Mouse (Mus musculus): ENCODE measurements at regions not wholly inside any gene's neighbourhood (a gene's known extent, or its start where the extent isn't known, plus 50 kb on each side); places are given as distances from the start of the nearest gene placed in this dataset.

DNA sequence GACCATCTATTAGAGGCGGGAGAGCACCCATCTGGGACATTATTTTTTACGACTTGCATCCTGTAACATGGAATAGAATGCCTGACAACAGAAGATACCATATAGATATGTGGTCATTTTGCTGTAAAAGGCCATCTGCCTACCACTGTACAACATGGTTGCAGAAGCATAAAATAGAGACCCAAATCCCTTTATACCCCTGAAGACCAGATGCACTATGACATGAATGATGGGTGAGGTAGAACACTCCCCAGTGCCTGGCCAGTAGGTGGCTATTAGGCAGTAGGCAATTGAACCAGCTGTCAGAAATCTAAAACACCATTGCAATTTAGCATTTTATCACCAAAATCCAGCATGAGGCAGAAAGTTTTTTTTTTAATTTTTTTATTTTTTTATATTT, 289.6 kb downstream of the Lmo7 start:
- DNase-seq (no peak), ATAC-seq (no peak)
- Histone ChIP-seq H3K4me3 (ENCODE audit: low read depth, low read length) (no peak overlapping the region), H3K27ac (ENCODE audit: low read depth) (no peak overlapping the region), H3K27me3 (ENCODE audit: insufficient read depth, low read length) (no peaks in the 10 kb centered on the region), H3K9me3 (ENCODE audit: low read length) (no peaks in the 10 kb centered on the region), H3K36me3 (replicated peaks; ENCODE audit: insufficient read depth, low read length) (no peaks in the 10 kb centered on the region), H3K9ac (replicated peaks) (no peak overlapping the region), H3K4me1 (ENCODE audit: insufficient read depth) (no peaks in the 10 kb centered on the region), H3K4me2 (ENCODE audit: low read depth, low read length) (no peak overlapping the region)
- no peak for TF ChIP-seq EP300 (IDR thresholded peaks at IDR 0.05; ENCODE audit: low read depth)
- 76% methylated on average over 2 of the region's 2 CpGs for WGBS (ENCODE audit: insufficient replicate concordance)

DNA sequence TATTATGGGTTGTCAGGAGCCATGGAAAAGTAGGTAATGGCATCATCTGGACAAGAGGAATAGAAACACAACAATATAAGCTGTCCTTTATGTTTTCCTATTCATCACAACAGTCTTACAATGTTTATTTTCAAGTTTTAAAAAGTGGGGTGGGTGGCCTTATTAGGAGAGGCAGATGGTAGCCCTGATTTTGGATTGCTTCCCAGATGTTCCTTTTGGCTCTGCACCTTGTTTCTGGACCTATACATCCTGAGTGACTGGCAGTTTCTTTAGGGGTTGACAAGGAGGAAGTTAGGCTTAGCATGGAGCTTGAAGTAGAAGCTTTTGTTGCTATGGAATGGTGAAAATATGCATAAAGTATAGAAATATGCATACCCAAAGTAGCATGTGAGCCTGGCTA, 286.8 kb downstream of the Lmo7 start:
- ATAC-seq (no peak), DNase-seq (no peak)
- TF ChIP-seq EP300 (IDR thresholded peaks at IDR 0.05; ENCODE audit: low read depth) (no peak), CTCF (IDR thresholded peaks at IDR 0.05; ENCODE audit: low read depth) (no peak)
- Histone ChIP-seq H3K9ac (replicated peaks) (no peak overlapping the region), H3K36me3 (replicated peaks; ENCODE audit: insufficient read depth, low read length) (no peaks in the 10 kb centered on the region), H3K27me3 (ENCODE audit: insufficient read depth, low read length) (no peaks in the 10 kb centered on the region), H3K4me2 (ENCODE audit: low read depth, low read length) (no peak overlapping the region), H3K9me3 (ENCODE audit: low read length) (no peaks in the 10 kb centered on the region), H3K27ac (ENCODE audit: low read depth) (no peak overlapping the region), H3K4me3 (ENCODE audit: low read depth, low read length) (no peak overlapping the region), H3K4me1 (ENCODE audit: insufficient read depth) (no peaks in the 10 kb centered on the region)

DNA sequence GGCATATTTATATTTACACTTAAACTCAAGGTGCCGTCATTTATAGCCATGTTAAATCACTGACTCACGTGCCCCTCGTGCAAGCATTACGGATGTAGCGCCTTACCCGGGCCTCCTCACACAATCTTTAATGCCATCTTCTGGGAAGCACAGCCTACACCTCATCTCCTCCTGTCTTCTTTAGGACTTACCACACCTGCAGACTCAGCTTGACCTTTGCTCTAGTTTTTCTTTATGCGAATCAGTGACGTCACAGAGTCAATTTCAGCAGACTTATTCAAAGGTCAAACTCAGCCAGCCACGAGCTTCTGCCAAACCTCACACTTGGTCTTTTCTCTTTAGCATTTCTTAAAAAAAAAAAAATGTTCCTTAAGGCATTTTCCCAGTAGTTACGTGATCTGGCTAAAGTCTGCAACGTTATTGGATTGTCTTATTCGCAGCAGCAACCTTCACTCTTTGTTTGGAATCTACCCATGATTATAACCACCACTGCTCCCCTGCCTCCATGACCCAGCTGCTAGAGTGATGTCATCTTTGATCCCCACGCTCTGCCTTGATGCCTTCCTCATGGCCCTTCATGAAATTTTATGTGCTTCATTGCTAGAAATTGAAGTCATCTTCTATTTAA, 285.3 kb downstream of the Lmo7 start:
- Histone ChIP-seq H3K4me3 (ENCODE audit: low read depth, low read length) (no peak overlapping the region), H3K36me3 (replicated peaks; ENCODE audit: insufficient read depth, low read length) (no peaks in the 10 kb centered on the region), H3K27ac (ENCODE audit: low read depth) (no peak overlapping the region), H3K27me3 (ENCODE audit: insufficient read depth, low read length) (no peaks in the 10 kb centered on the region), H3K9ac (replicated peaks) (no peak overlapping the region), H3K4me2 (ENCODE audit: low read depth, low read length) (no peak overlapping the region; the same call in 1 of the 2 replicates), H3K9me3 (ENCODE audit: low read length) (no peaks in the 10 kb centered on the region), H3K4me1 (ENCODE audit: insufficient read depth) (no peaks in the 10 kb centered on the region)
- TF ChIP-seq CTCF (IDR thresholded peaks at IDR 0.05; ENCODE audit: low read depth) (no peak), EP300 (IDR thresholded peaks at IDR 0.05; ENCODE audit: low read depth) (no peak)
- no peak for DNase-seq
- peak; percentile 57; the same call in 1 of the 2 replicates for ATAC-seq
- WGBS (ENCODE audit: insufficient replicate concordance), result 75% methylated on average over 13 of the region's 13 CpGs

DNA sequence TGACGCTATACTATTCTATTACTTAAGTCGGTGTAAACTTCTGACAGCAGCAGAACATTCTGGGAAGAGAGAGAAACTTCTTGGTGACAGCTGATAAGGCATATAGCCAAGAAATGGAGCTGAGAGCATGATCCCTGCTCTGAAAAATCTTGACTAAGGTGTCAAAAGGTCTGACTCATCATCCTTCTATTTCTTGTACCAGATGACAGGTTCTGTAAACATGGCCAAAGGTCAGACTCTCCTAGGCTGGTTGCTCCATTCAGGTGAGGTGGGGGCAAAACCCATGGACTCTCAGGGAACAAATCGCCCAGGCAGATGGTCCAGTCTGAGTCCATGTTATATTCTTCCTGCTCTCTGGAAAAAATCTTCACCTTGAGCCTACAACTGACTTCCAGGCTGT, 283.5 kb downstream of the Lmo7 start:
- Histone ChIP-seq H3K9me3 (ENCODE audit: low read length) (no peaks in the 10 kb centered on the region), H3K9ac (replicated peaks) (no peak overlapping the region), H3K27ac (ENCODE audit: low read depth) (no peak overlapping the region), H3K36me3 (replicated peaks; ENCODE audit: insufficient read depth, low read length) (no peaks in the 10 kb centered on the region), H3K4me2 (ENCODE audit: low read depth, low read length) (no peak overlapping the region), H3K27me3 (ENCODE audit: insufficient read depth, low read length) (no peaks in the 10 kb centered on the region), H3K4me1 (ENCODE audit: insufficient read depth) (no peaks in the 10 kb centered on the region), H3K4me3 (ENCODE audit: low read depth, low read length) (no peak overlapping the region)
- DNase-seq (peak; percentile 30), ATAC-seq (peak; percentile 92)
- WGBS (ENCODE audit: insufficient replicate concordance), result 54% methylated on average over 3 of the region's 3 CpGs
- no peak for TF ChIP-seq EP300 (IDR thresholded peaks at IDR 0.05; ENCODE audit: low read depth)
- TF ChIP-seq CTCF (IDR thresholded peaks at IDR 0.05; ENCODE audit: low read depth), result no peak

DNA sequence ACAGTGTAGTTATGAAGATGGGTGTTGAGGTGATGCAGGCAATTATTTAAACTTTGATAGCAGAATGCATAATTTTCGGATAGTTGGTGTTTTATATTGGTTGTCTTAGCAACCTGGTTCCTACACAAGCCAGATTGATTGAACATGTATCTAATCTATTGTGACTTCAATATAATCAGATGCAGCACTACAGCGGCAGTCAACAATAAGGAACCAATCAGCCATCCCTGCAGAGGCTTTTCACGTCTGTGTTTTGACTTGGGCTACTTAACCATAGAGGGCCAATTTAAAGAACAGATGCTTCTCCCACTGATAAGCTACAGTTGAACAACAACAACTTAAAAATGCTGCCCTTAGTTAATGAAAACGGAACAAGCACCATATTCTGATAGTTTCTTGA, 267.8 kb downstream of the Lmo7 start:
- Histone ChIP-seq H3K4me1 (ENCODE audit: insufficient read depth) (no peaks in the 10 kb centered on the region), H3K36me3 (replicated peaks; ENCODE audit: insufficient read depth, low read length) (no peaks in the 10 kb centered on the region), H3K9ac (replicated peaks) (no peak overlapping the region), H3K9me3 (ENCODE audit: low read length) (no peaks in the 10 kb centered on the region), H3K27ac (ENCODE audit: low read depth) (no peak overlapping the region), H3K4me3 (ENCODE audit: low read depth, low read length) (no peak overlapping the region), H3K4me2 (ENCODE audit: low read depth, low read length) (no peak overlapping the region), H3K27me3 (ENCODE audit: insufficient read depth, low read length) (no peaks in the 10 kb centered on the region)
- no peak for DNase-seq
- no peak for ATAC-seq
- no peak for TF ChIP-seq CTCF (IDR thresholded peaks at IDR 0.05; ENCODE audit: low read depth)
- TF ChIP-seq EP300 (IDR thresholded peaks at IDR 0.05; ENCODE audit: low read depth), result no peak
- 60% methylated on average over 4 of the region's 4 CpGs for WGBS (ENCODE audit: insufficient replicate concordance)

DNA sequence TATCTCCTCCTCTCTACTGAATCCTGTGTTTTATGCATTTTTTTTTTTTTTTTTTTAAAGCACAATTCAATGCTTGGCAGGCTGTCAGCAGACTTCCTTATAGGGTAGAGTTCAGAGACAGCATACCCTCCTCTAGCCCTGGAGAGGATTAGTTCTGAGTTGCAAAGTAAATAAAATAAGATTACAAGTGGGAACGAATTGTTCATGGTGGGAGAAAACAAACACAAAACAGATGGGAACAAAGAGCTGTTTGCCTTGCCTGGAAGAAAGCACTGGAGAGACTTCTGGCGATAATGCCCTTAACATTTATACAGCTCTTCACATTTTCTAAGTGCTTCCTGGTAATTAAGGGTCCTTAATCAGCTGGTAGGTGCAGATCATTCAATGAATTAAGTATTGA, 254.6 kb downstream of the Lmo7 start:
- Histone ChIP-seq H3K9me3 (ENCODE audit: low read length) (no peaks in the 10 kb centered on the region), H3K27ac (ENCODE audit: low read depth) (no peak overlapping the region), H3K4me2 (ENCODE audit: low read depth, low read length) (no peak overlapping the region), H3K27me3 (ENCODE audit: insufficient read depth, low read length) (no peaks in the 10 kb centered on the region), H3K4me1 (ENCODE audit: insufficient read depth) (no peaks in the 10 kb centered on the region), H3K4me3 (ENCODE audit: low read depth, low read length) (no peak overlapping the region), H3K36me3 (replicated peaks; ENCODE audit: insufficient read depth, low read length) (no peaks in the 10 kb centered on the region), H3K9ac (replicated peaks) (no peak overlapping the region)
- 27% methylated on average over 2 of the region's 2 CpGs for WGBS (ENCODE audit: insufficient replicate concordance)
- TF ChIP-seq EP300 (IDR thresholded peaks at IDR 0.05; ENCODE audit: low read depth), result no peak
- no peak for TF ChIP-seq CTCF (IDR thresholded peaks at IDR 0.05; ENCODE audit: low read depth)
- no peak for ATAC-seq
- DNase-seq, result no peak
